Mouse (Mus musculus) lung, adult 2 months (tissue): ENCODE results near the gene Zfp382.

Source experiments
- CTCF ChIP-seq: fragments of 200-500 bp; IDR thresholded peaks from 2 replicates; pipeline ENCODE4 v1.5.1; 2011; ENCODE audit warnings: mild to moderate bottlenecking, low read length, control low read depth; ENCODE audit not compliant: insufficient read depth
- POLR2A ChIP-seq: fragments of 200-500 bp; IDR thresholded peaks from 2 replicates; pipeline ENCODE4 v1.6.1; 2011; ENCODE audit warnings: low read depth, mild to moderate bottlenecking, control low read depth, low read length, borderline replicate concordance; ENCODE audit errors: extremely low read depth

DNA sequence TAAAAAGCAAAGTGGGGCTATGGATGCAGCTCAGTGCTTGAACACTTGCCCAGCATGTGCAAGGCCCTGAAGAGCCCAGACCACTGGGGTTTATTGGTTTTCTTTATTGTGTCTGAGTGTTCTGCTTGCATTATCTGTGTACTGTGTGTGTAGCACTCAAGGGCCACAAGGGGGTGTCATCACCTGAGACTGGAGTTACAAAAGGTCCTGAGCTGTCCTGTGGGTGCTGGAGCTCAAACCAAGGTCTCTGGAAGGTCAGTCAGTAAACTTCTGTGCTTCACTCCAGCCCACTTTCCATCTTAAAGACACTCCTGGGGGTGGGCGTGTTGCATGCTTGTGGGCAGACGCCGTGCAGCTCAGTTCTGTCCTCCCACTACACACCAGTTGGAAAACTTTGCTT lies 33.8 kb downstream of the Zfp382 start:
- no peak for TF ChIP-seq CTCF
- no peak for TF ChIP-seq POLR2A
